Mouse (Mus musculus): ENCODE results near the gene Fbln2. TPM values are rescaled to one million over a fixed set of nuclear protein-coding genes. Genes with fewer than 3 reads are reported as not detected.

Fbln2 gene
- polyA plus RNA-seq (2012; ENCODE audit: low replicate concordance) = 0.03 and 1.3 TPM in 2 replicates

DNA sequence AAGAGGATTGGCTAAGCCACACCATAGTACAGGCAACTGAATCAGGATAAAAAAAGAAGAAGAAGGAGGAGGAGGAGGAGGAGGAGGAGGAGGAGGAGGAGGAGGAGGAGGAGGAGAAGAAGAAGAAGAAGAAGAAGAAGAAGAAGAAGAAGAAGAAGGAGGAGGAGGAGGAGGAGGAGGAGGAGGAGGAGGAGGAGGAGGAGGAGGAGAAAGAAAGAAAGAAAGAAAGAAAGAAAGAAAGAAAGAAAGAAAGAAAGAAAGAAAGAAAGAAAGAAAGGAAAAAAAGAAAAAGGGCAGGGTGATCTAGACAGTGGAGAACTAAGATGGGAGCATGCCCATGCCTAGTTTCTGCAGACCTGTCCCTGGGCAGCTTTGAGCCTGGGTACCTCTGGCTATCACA is at the start of gene Fbln2:
Gene Fbln2, plus strand, starts transcription at position 301 of the 400 bp plus-strand sequence.

Other genes with a start within 250 kb of the Fbln2 start
- 158 and 166 TPM in 2 replicates for gene Iqsec1, start 223.8 kb upstream of the Fbln2 start, polyA plus RNA-seq (2012; ENCODE audit: low replicate concordance)
- gene Nup210, start 95.6 kb upstream of the Fbln2 start, polyA plus RNA-seq (2012; ENCODE audit: low replicate concordance) = 26.3 and 202 TPM in 2 replicates
- gene Hdac11, start 55.8 kb upstream of the Fbln2 start, polyA plus RNA-seq (2012; ENCODE audit: low replicate concordance) = 2.9 and 4.4 TPM in 2 replicates
- gene Wnt7a, start 198.9 kb downstream of the Fbln2 start, polyA plus RNA-seq (2012; ENCODE audit: low replicate concordance) = not detected in 2 replicates

All from leukemia stem cell, adult 10-12 weeks (primary cell).